Mouse (Mus musculus) myocyte (in vitro differentiated cells): ENCODE data around the gene Gm2663. TPM values are rescaled to one million over a fixed set of nuclear protein-coding genes. Genes with fewer than 3 reads are reported as not detected.

Experiments
- H3K27me3 ChIP-seq: one replicate; pipeline ENCODE4 v1.6.1; 2011; ENCODE audit not compliant: control insufficient read depth, insufficient read depth, insufficient read length
- H3K36me3 ChIP-seq: one replicate; pipeline ENCODE4 v1.6.1; 2011; ENCODE audit not compliant: control insufficient read depth, insufficient read depth
- H3K4me2 ChIP-seq: one replicate; pipeline ENCODE4 v1.6.1; 2011; ENCODE audit warnings: low read depth, control low read depth
- H3K4me3 ChIP-seq: one replicate; pipeline ENCODE4 v1.5.1; 2011; ENCODE audit warnings: mild to moderate bottlenecking, control low read depth, moderate library complexity
- H3K79me2 ChIP-seq: one replicate; pipeline ENCODE4 v1.6.1; 2011; ENCODE audit not compliant: control insufficient read depth, insufficient read depth
- H3ac ChIP-seq: one replicate; pipeline ENCODE4 v1.6.1; 2011; ENCODE audit not compliant: control insufficient read depth, insufficient read length
- CEBPB ChIP-seq: IDR thresholded peaks from 2 replicates; pipeline ENCODE4 v1.6.1; 2011; ENCODE audit warnings: mild to moderate bottlenecking, moderate library complexity; ENCODE audit not compliant: poor library complexity, insufficient read depth, severe bottlenecking
- E2F4 ChIP-seq: IDR thresholded peaks from one replicate; pipeline ENCODE4 v1.6.1; 2011; ENCODE audit warnings: mild to moderate bottlenecking, control low read depth, moderate library complexity; ENCODE audit not compliant: insufficient read depth
- MAX ChIP-seq: IDR thresholded peaks from one replicate; pipeline ENCODE4 v1.6.1; 2011; ENCODE audit warnings: low read depth, mild to moderate bottlenecking, control low read depth
- MYOD1 ChIP-seq, 3 experiments: IDR thresholded peaks; one replicate each; pipeline ENCODE4 v1.6.1; 2011; ENCODE audit warnings: control low read depth in 2 of 3, low read depth in 2 of 3, mild to moderate bottlenecking in 2 of 3, moderate library complexity in 1 of 3; ENCODE audit not compliant: insufficient read length in 2 of 3, control insufficient read depth in 1 of 3
- MYOG ChIP-seq, 3 experiments: IDR thresholded peaks; one replicate each; pipeline ENCODE4 v1.6.1; 2011; ENCODE audit warnings: control low read depth in 2 of 3, low read depth in 2 of 3, mild to moderate bottlenecking in 2 of 3; ENCODE audit not compliant: insufficient read length in 2 of 3, control insufficient read depth in 1 of 3, insufficient read depth in 1 of 3
- POLR2A ChIP-seq: IDR thresholded peaks from one replicate; pipeline ENCODE4 v1.6.1; 2011; ENCODE audit warnings: low read depth, mild to moderate bottlenecking, control low read depth, moderate library complexity; ENCODE audit not compliant: insufficient read length
- POLR2AphosphoS2 ChIP-seq: IDR thresholded peaks from one replicate; pipeline ENCODE4 v1.6.1; 2011; ENCODE audit warnings: low read depth, control low read depth; ENCODE audit not compliant: insufficient read length
- REST ChIP-seq: IDR thresholded peaks from one replicate; pipeline ENCODE4 v1.6.1; 2011; ENCODE audit warnings: mild to moderate bottlenecking, control low read depth, moderate library complexity; ENCODE audit not compliant: insufficient read depth, insufficient read length
- SRF ChIP-seq: IDR thresholded peaks from one replicate; pipeline ENCODE4 v1.6.1; 2011; ENCODE audit warnings: low read depth; ENCODE audit not compliant: control insufficient read depth, insufficient read length
- TCF12 ChIP-seq: IDR thresholded peaks from one replicate; pipeline ENCODE4 v1.6.1; 2011; ENCODE audit warnings: mild to moderate bottlenecking, control low read depth; ENCODE audit not compliant: poor library complexity, insufficient read depth, severe bottlenecking
- TCF3 ChIP-seq: IDR thresholded peaks from one replicate; pipeline ENCODE4 v1.6.1; 2011; ENCODE audit warnings: low read depth, control low read depth; ENCODE audit not compliant: insufficient read length
- USF1 ChIP-seq: IDR thresholded peaks from one replicate; pipeline ENCODE4 v1.6.1; 2011; ENCODE audit warnings: low read depth, mild to moderate bottlenecking, control low read depth, moderate library complexity
- polyA plus RNA-seq: library from polyadenylated mRNA; unstranded; fragments of >200 nt; fragmentation: generic; extraction: Trizol; gene quantifications from one replicate; pipeline ENCODE4 v1.2.1, GENCODE M21; 2012; ENCODE audit warnings: missing spikeins

Gm2663 gene
- polyA plus RNA-seq, 1 experiment: not detected

- H3K4me2 ChIP-seq: no peak overlapping the region
- H3K36me3 ChIP-seq: no peaks in the 10 kb centered on the region
- no peak overlapping the region for H3K4me3 ChIP-seq
- TF ChIP-seq SRF (no peak), MYOG (IDR thresholded peaks at IDR 0.05; ENCODE audit: control insufficient read depth in 1 of 3, insufficient read depth in 1 of 3, insufficient read length in 2 of 3, low read depth in 2 of 3) (no peak), MYOD1 (IDR thresholded peaks at IDR 0.05; ENCODE audit: control insufficient read depth in 1 of 3, insufficient read length in 2 of 3, low read depth in 2 of 3) (no peak), CEBPB (no peak), USF1 (no peak), POLR2AphosphoS2 (no peak), E2F4 (no peak), MAX (no peak), REST (no peak), POLR2A (no peak), TCF3 (no peak), TCF12 (no peak)
- no peaks in the 10 kb centered on the region for H3K27me3 ChIP-seq
- H3ac ChIP-seq: no peak overlapping the region
- H3K79me2 ChIP-seq: no peaks in the 10 kb centered on the region
Observed at GRCm38 (mm10) chr6:41044314-41044713, 45.0 kb upstream of the Gm2663 start.

GRCm38 (mm10) chr6:41035409-41035808 lies 36.1 kb upstream of the Gm2663 start, which contains the start of gene 2210010C04Rik:
TSS of gene 2210010C04Rik (minus strand) at chr6:41035509.
- no peaks in the 10 kb centered on the region for H3K27me3 ChIP-seq
- H3K36me3 ChIP-seq: no peaks in the 10 kb centered on the region
- no peak within 1 kb of the TSS for H3K4me2 ChIP-seq
- TF ChIP-seq CEBPB: no peak
- TF ChIP-seq MYOD1 (IDR thresholded peaks at IDR 0.05; ENCODE audit: control insufficient read depth in 1 of 3, insufficient read length in 2 of 3, low read depth in 2 of 3): no peak
- TF ChIP-seq SRF: no peak
- TF ChIP-seq MAX: no peak
- TF ChIP-seq POLR2A: no peak
- no peak for TF ChIP-seq USF1
- TF ChIP-seq POLR2AphosphoS2: no peak
- TF ChIP-seq TCF12: no peak
- no peak for TF ChIP-seq MYOG (IDR thresholded peaks at IDR 0.05; ENCODE audit: control insufficient read depth in 1 of 3, insufficient read depth in 1 of 3, insufficient read length in 2 of 3, low read depth in 2 of 3)
- no peak for TF ChIP-seq E2F4
- no peaks in the 10 kb centered on the region for H3K79me2 ChIP-seq
- no peak within 1 kb of the TSS for H3K4me3 ChIP-seq
- H3ac ChIP-seq: no peak within 1 kb of the TSS

- Histone ChIP-seq H3K4me3 (no peak overlapping the region), H3K36me3 (no peaks in the 10 kb centered on the region), H3ac (no peak overlapping the region), H3K79me2 (no peaks in the 10 kb centered on the region), H3K27me3 (no peaks in the 10 kb centered on the region), H3K4me2 (no peak overlapping the region)
- TF ChIP-seq MYOG (IDR thresholded peaks at IDR 0.05; ENCODE audit: control insufficient read depth in 1 of 3, insufficient read depth in 1 of 3, insufficient read length in 2 of 3, low read depth in 2 of 3): peak in 2 of 3 experiments; percentile 20 to 62
- TF ChIP-seq MYOD1 (IDR thresholded peaks at IDR 0.05; ENCODE audit: control insufficient read depth in 1 of 3, insufficient read length in 2 of 3, low read depth in 2 of 3): peak in 2 of 3 experiments; percentile 26 to 69
- TF ChIP-seq POLR2A: no peak
- TF ChIP-seq CEBPB: no peak
Observed at GRCm38 (mm10) chr6:41032802-41033201, 33.5 kb upstream of the Gm2663 start.

- Histone ChIP-seq H3K4me3 (no peak overlapping the region), H3K27me3 (no peaks in the 10 kb centered on the region), H3K36me3 (no peaks in the 10 kb centered on the region), H3ac (no peak overlapping the region), H3K79me2 (no peaks in the 10 kb centered on the region), H3K4me2 (no peak overlapping the region)
- no peak for TF ChIP-seq REST
- no peak for TF ChIP-seq MYOG (IDR thresholded peaks at IDR 0.05; ENCODE audit: control insufficient read depth in 1 of 3, insufficient read depth in 1 of 3, insufficient read length in 2 of 3, low read depth in 2 of 3)
- no peak for TF ChIP-seq E2F4
- no peak for TF ChIP-seq POLR2A
- TF ChIP-seq MAX: no peak
- TF ChIP-seq MYOD1 (IDR thresholded peaks at IDR 0.05; ENCODE audit: control insufficient read depth in 1 of 3, insufficient read length in 2 of 3, low read depth in 2 of 3): no peak
- TF ChIP-seq TCF3: no peak
- no peak for TF ChIP-seq CEBPB
- TF ChIP-seq TCF12: no peak
- TF ChIP-seq POLR2AphosphoS2: no peak
- no peak for TF ChIP-seq USF1
- no peak for TF ChIP-seq SRF
Observed at GRCm38 (mm10) chr6:41032231-41032630, 33.0 kb upstream of the Gm2663 start.

DNA sequence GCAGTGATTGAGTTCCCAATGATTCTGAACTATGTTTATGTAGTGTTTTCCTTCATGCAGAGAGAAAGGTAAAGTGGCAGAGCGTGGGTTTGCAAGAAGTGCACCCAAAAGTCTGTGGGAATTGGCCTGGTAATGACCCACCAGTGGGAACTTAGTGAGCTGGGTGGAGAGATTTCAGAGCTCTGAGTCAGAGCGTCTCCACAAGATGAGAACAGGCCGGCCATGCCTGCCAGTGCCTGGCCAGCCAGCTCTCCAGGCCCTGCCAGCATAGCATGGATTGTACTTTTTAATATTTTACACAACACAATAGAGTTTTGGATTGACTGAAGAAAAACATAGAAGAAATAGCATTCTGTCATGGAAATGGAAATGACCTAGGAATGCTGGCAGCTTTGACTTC lies 31.5 kb upstream of the Gm2663 start:
- Histone ChIP-seq H3K4me2 (no peak overlapping the region), H3K27me3 (no peaks in the 10 kb centered on the region), H3ac (no peak overlapping the region), H3K79me2 (no peaks in the 10 kb centered on the region), H3K4me3 (no peak overlapping the region), H3K36me3 (no peaks in the 10 kb centered on the region)
- TF ChIP-seq SRF (no peak), MAX (no peak), USF1 (no peak), CEBPB (no peak), MYOD1 (IDR thresholded peaks at IDR 0.05; ENCODE audit: control insufficient read depth in 1 of 3, insufficient read length in 2 of 3, low read depth in 2 of 3) (no peak), MYOG (IDR thresholded peaks at IDR 0.05; ENCODE audit: control insufficient read depth in 1 of 3, insufficient read depth in 1 of 3, insufficient read length in 2 of 3, low read depth in 2 of 3) (no peak), TCF3 (no peak), POLR2A (no peak), POLR2AphosphoS2 (no peak), E2F4 (no peak), TCF12 (no peak), REST (no peak)
